Mouse (Mus musculus): ENCODE results near the gene Crim1.

The Crim1 gene

GRCm38 (mm10) chr17:78291030-78291429, 91.0 kb downstream of the Crim1 start:
- DNase-seq: no peak

GRCm38 (mm10) chr17:78292301-78292700, 92.3 kb downstream of the Crim1 start:
- DNase-seq: no peak

- DNase-seq: no peak
These were observed 92.9 kb downstream of the Crim1 start for GRCm38 (mm10) chr17:78292827-78293488.

- DNase-seq: no peak
These were observed 95.9 kb downstream of the Crim1 start for GRCm38 (mm10) chr17:78295979-78296378.

GRCm38 (mm10) chr17:78298140-78298539, 98.1 kb downstream of the Crim1 start:
- DNase-seq: no peak

GRCm38 (mm10) chr17:78298967-78299540, 99.0 kb downstream of the Crim1 start:
- no peak for DNase-seq

GRCm38 (mm10) chr17:78303053-78303452, 103.0 kb downstream of the Crim1 start:
- no peak for DNase-seq

- DNase-seq: no peak
These were observed 104.0 kb downstream of the Crim1 start for GRCm38 (mm10) chr17:78304059-78304458.

GRCm38 (mm10) chr17:78306434-78306833, 106.4 kb downstream of the Crim1 start:
- no peak for DNase-seq

GRCm38 (mm10) chr17:78308221-78308620, 108.2 kb downstream of the Crim1 start:
- no peak for DNase-seq

- DNase-seq: no peak
These were observed 113.0 kb downstream of the Crim1 start for GRCm38 (mm10) chr17:78313006-78313405.

- no peak for DNase-seq
These were observed 113.6 kb downstream of the Crim1 start for GRCm38 (mm10) chr17:78313612-78314011.

GRCm38 (mm10) chr17:78315659-78316058, 115.6 kb downstream of the Crim1 start:
- no peak for DNase-seq

GRCm38 (mm10) chr17:78317381-78317780, 117.3 kb downstream of the Crim1 start:
- DNase-seq: no peak

GRCm38 (mm10) chr17:78318810-78319209, 118.8 kb downstream of the Crim1 start:
- no peak for DNase-seq

GRCm38 (mm10) chr17:78321216-78321835, 121.3 kb downstream of the Crim1 start:
- DNase-seq: no peak

GRCm38 (mm10) chr17:78322369-78323335, 122.6 kb downstream of the Crim1 start:
- no peak for DNase-seq

GRCm38 (mm10) chr17:78325761-78326332, 125.8 kb downstream of the Crim1 start:
- no peak for DNase-seq

- DNase-seq: no peak
These were observed 126.3 kb downstream of the Crim1 start for GRCm38 (mm10) chr17:78326381-78326780.

GRCm38 (mm10) chr17:78327187-78327586, 127.1 kb downstream of the Crim1 start:
- DNase-seq: no peak

GRCm38 (mm10) chr17:78328287-78328686, 128.2 kb downstream of the Crim1 start:
- DNase-seq: no peak

GRCm38 (mm10) chr17:78331438-78331837, 131.4 kb downstream of the Crim1 start:
- DNase-seq: no peak

GRCm38 (mm10) chr17:78333275-78333674, 133.2 kb downstream of the Crim1 start:
- no peak for DNase-seq
